Mouse (Mus musculus) mouse embryonic stem cell (cell line): ENCODE results near the gene Cmas.

Source experiments
- in situ Hi-C, 2 experiments: fragments of 300-500 bp; cut with MboI; formaldehyde crosslinking; loops; 1 replicate in 1 of 2; 3 replicates in 1 of 2; pipeline ENCODE4 v1.14.3; 2019 to 2020; ENCODE audit warnings: low sequenced_read_pairs in 2 of 2, low pct_unique_long_range_greater_than_20kb in 1 of 2, mixed read lengths in 1 of 2; ENCODE audit not compliant: unreplicated experiment in 1 of 2

Gene Cmas

DNA sequence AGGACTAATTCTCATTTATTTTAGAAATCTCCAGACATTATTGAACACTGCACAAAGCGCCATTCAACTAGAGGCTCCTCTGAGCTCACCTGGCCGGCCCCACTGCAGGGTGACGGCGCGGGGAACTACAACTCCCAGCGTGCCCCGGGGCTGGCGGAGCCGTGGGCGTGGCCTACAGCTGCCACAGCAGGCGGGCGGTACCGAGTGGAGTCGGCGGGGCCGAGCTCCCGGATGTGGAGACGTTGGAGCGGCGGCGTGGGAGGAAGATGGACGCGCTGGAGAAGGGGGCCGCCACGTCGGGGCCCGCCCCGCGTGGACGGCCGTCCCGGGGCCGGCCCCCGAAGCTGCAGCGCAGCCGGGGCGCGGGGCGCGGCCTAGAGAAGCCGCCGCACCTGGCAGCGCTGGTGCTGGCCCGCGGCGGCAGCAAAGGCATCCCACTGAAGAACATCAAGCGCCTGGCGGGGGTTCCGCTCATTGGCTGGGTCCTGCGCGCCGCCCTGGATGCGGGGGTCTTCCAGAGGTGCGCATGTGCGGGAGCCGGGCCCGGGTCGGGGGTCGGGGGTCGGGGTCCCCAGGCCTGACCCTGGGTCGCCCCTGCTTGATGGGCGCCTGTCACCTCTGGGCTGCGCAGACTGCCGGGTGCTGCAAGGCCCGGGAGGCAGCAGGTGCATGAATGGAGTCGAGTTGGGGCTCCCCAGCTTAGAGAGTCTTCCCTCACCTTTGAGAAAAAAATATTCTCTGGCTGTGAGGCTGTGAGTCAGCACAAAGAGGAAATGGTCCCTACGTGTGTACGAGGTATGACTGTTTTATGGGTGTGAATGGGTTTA lies at the start of gene Cmas:
Gene Cmas (plus strand): TSS at position 180 of the 827 bp plus-strand sequence.
- in situ Hi-C loops = no loop called here

DNA sequence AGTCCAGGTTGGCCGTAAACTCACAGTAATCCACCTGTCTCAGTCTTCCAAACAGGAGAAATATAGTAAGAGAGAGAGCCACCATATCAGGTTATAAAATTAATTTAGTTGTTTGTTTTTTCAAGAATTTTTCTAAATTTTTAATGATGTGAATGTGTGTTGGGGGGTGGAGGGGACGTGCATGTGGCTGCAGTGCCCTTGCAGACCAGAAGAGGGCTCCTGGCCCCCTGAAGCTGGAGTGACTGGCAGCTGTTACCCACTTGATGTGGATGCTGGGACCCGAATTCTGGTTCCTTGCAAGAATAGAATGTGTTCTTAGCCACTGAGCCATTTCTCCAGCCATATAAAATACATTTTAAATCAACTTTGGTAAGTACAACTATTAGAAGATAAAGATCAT lies 49.8 kb upstream of the Cmas start:
- in situ Hi-C loops = no loop called here

DNA sequence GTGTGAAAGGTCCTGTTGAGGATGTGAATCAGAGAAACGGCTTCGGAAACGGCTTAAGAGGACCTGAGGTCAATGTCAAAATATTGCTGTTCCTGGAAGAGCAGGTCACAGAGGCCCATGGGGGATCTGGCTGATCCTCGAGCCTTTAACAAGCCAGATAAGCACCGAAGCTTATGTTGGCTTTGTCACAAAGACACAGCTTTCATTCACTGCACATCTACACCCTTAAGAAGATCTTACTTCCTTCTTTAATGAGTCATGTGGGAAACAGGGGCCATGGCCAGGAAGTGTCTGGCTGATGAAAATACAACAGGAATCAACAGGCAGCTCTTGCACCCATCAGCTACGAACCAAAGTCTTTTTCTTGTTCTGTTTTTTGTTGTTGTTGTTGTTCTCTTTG lies 48.1 kb upstream of the Cmas start:
- in situ Hi-C loops = no loop called here

DNA sequence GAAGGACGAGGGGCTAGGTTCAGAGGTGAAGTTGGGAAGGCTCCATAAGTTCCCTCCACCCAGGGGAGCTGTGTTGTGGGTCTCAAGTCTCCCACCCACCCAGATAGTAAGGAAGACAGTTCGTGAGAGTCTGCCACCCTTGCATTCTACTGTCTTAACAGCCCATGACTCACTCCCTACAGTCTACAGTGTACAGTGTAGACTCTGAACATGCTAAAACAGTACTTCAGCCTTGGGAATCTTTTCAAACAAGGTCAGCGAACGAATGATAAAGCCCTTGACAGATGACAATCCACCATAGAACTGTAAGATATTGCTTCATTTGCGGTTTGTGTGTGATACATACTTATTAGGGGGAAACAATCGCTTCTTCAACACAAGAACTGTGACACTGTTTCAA lies 45.8 kb upstream of the Cmas start:
- in situ Hi-C loops = no loop called here

DNA sequence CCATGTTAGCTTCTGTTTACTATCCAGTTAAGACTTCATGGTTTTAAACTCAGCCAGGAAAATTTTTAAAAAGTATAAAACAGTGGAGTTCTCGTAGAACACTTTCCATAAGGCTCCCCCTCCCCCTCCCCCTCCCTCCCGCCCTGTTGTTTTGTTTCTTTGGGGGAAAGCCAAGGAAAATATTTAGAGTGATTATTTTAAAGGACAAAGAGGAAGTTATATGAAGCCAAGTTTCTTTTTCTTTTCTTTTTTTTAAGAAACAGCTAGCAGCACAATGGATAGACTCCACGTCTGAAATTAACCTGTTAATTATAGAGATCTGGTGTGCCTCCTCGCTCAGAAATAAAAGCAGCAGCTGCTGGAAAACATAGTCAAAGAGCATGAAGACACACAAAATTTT lies 45.4 kb upstream of the Cmas start:
- in situ Hi-C loops = no loop called here

DNA sequence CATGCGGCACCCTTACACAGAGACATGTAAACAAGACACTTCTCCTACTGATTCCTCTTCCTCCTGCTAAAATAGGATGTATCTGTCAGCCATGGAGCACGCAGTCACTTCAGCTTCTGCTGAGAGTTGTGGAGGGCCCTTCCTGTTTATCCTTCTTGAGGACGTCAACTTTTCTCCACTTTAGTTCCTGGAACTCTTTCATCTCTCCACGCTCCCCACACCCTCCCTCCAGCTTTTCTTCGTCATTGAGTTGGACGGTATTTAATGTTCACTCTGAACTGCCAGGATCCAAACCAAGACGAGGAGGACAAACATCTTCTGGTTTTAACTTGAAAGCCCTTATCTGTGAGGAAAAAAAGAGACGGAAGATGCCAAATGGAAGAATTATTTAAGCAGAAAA lies 41.5 kb upstream of the Cmas start:
- in situ Hi-C loops = no loop called here

DNA sequence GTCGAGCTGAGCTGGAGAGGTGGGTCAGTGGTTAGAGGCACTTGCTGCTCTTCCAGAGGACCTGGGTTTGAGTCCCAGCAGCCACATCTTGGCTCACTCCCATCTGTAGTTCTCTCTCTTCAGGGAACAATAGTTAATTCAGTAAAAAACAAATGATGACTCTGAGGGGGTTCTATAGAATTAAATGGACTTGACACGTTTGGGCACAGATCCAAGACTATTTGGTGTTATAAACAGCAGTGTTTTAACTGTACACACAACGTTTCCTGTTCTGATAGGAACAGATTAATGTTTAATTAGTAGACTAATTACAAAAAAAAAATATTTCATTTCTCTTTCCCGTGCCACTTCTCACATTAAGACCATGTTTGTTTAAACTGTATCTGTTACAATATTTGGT lies 39.3 kb upstream of the Cmas start:
- in situ Hi-C loops = no loop called here

DNA sequence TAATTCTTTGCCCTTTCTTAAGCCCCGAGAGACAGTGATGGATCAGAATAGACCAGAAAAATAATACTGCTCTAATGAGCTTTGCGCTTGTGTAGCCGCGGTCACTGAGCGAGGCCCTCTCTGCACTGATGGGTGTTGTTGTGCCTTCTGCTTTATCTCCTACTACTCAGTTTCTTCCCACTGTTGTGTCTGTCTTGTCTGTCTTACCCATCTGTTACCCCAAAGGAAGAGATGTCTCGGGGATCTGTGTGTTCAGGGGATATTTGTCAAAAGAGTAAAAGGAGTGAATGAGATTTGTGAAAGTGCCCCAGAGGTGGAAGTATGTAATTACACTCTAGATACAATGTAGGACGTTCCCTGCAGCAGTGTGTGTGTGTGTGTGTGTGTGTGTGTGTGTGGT lies 38.3 kb upstream of the Cmas start:
- in situ Hi-C loops = no loop called here

DNA sequence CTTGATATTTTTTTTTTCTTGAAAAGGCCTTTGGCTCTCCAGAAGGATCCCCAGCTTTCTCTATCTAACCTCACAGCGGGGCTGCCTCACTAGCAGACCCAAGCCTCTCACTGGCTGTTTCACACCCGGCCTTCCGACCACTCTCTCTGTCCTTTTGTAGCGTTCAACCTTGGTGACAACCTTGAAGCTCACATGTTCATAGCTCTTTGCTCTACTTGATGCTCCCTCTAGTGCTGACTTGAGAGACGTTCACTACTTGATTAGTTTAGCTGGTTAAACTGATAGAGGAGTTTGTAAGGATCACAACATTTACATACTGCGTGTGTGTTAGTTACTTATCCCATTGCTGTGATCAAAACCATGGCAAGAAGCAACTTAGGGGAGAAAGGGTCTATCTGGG lies 35.8 kb upstream of the Cmas start:
- in situ Hi-C loops = no loop called here

DNA sequence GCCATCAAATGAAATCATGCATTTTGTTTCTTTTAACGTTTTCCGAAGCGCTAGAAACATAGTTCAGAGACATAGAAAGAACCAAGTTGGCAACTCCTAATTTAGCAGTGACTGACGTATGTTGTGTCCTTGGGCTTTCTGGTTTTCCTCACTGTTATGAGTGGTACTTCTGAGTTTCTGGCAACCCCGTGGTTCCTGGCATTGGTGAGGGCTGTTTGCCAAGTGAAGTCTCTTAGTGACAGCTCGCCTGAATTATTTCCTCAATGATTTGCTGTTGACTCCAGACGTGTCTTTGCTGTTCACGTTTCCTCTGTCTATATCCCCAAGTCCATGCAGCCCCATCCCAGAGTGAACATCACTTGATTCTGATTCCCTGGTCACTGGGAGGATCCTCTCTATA lies 34.8 kb upstream of the Cmas start:
- in situ Hi-C loops = no loop called here

DNA sequence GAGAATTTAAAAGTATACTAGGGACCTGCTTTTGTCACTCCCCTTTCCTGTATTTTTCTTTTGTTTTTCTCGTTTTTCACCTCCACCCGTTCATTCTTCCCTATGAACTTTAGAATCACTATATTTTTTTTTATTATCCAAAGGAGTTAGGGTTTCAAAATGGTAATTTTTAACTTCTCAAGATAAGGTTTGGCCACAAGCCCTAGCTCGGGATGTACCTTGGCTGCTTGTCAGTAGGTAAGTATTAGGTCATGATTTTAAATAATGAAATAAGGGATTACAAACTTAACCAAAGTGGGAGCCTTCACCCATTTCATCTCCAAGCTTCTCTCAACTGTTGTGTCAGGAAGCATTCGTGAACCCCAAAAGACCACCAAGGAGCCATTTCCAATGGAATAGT lies 30.5 kb upstream of the Cmas start:
- in situ Hi-C loops = no loop called here

DNA sequence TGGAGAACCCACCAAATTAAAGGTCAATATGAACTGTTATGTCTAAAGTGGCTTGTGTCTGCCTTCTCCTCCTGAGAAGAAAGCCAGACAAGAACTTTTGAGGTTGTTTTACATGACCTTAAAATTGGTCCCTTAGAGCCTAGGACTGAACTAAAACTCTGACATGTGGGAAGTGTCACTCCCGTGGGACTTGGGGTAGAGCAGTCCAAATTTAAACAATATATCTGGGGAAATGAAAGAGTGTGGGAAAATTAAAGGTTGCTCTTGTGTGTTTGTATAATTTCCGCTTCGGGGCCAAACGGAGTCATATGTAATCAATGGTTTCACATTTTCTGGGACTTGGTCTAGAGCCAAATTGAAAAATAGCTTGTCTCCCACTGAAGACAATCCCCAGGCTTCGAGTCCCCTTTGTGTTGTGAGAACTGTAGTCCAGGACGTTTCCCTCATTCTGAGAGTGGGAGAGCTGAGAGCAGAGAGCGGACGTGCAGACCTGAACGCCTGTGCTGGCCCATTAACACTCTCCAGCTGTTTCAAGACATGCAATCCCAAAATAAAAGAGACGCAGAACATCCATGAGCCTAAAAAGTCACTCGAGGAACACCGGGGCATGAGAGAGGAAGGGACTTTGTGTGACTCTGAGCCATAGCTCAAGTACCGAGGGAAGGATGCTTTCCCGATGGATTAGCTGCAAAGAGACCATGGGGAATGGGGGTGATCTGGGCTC lies 23.8 kb upstream of the Cmas start:
- in situ Hi-C loops = loop anchor here (10.0 kb wide), 1 partner anchor 208 kb away; no protein-coding TSS in a partner anchor

DNA sequence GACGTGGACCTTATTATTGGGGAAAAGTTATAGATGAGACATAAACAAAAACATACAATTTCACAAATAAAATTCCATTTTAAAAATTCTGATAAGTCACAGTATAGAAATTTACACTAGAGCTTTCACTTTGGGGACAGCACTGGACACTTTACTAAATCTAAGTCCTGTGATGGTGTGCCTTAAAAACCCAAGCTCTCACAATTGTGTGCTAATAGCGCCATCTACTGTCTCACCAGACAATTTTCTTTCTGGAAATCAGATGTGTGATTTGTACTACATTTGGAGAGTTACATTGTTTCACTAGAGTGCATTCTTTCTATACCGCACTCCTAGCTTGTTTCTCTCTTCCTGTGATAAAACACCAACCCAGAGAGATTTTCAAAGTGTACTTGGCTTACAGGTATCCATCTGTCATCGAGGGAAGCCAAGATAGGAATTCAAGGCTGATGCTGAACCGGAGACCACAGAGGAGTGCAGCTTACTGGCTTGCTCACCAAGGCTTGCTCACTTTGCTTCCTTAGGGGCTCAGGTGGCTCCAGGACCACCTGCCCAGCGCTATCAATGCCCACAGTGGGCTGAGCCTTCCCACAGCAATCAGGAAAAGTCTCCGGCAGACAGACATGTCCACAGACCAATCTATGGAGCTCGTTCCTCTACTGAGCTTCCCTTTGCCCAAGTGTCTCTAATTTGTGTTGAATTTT lies 21.0 kb upstream of the Cmas start:
- in situ Hi-C loops = loop anchor here (10.0 kb wide), 1 partner anchor 211 kb away; no protein-coding TSS in a partner anchor

DNA sequence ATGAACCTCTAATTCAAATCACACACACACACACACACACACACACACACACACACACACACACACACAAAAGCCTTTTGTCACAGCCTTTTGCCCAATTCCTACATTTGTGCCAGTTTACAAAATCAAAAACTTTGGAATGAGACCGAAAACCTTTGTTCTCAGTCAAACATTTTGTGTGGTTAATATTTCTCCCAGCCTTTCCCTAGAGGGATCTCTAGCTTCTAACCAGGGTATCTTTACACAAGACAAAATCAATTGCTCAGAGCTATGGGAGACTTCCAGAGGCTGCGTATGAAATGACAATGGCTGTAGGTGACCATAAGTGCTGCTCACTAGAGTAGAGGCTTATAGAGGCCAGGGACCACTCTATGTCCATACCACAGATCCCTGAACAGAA lies 18.3 kb upstream of the Cmas start:
- in situ Hi-C loops = loop anchor here (10.0 kb wide), 1 partner anchor 213 kb away; no protein-coding TSS in a partner anchor

DNA sequence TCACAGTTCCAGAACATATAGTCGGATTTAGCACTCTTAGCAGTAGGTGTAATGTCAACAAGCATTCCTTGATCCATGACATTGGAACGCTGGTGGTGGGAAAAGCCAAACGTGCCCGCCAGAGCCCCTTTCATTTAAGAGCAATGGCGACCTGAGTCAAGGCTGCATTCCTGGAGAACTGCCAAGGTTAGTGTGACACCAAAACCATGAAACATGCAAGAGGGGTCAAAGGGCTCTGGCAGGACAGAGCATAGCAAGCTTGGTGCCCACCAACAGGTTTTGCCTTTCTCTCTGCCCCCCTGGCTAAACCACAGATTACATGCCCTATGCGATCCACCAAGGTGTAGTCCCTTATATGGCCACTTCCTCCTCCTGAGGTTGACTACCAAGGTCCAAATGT lies 17.8 kb upstream of the Cmas start:
- in situ Hi-C loops = loop anchor here (10.0 kb wide), 1 partner anchor 214 kb away; no protein-coding TSS in a partner anchor

DNA sequence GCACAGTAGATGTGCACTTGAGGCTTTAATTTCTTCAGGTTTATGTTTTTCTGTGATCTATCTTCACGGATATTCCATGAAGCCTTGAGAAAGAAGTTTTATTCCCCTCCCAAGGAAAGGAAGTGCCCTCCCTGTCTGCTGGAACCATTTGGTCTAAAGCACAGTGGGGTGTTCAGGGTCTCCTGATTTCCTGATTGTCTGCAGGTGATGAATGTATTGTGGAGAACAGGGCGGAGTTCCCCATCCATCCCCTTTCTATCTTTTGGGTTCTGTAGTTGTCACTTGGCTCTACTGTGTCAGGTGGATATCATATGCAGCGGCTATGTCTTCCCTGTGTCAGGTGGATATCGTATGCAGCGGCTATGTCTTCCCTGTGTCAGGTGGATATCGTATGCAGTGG lies 14.7 kb upstream of the Cmas start:
- in situ Hi-C loops = no loop called here

DNA sequence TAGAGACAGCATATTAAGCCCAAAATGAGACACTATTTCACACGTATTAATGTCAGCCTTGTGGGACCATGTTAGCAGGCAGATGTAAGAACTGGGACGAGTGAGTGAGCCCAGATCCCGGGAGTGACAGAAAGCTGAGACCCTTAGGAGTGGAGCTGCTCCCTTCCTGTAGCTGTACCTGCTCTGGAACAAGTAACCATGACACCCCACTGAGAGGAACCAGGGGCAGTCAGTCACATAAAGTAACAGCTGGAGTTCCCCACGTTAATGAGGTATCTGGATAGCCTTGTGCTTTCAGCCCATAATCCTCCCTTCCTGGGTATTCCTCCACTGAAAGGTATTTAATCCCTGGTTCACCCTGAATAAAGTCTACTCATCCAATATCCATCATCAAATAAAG lies 13.3 kb upstream of the Cmas start:
- in situ Hi-C loops = no loop called here

DNA sequence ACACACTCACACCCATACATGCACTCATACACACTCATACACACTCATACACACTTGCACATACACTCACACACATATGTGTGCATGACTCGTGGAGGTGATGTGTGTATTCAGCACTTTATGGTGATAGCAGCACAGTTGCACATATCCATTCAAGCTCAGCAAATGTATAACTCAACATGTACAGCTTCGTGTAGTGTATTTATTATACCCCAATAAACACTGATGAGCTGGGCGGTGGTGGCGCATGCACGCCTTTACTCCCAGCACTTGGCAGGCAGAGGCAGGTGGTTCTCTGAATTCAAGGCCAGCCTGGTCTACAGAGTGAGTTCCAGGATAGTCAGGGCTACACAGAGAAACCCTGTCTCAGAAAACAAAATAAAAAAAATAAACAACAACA lies 11.0 kb upstream of the Cmas start:
- in situ Hi-C loops = no loop called here

DNA sequence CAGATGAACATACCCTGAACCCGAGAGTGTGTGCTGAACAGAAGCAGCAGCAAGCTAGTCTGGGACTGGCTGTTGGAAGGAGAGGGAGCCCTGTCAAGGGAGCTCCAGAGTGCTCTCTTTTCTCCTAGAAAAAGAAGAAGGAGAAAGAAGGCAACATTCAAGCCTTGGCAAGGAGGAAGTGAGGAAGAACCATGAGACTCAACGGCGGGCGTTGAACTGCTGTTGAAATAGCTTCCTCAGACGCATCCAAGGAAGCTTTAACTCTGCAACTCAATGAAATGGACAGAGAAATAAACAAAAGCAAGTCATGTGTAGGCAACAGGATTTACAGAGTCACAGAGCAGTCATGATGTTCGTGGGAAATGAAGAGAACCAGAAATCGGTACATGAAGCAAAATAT lies 9.7 kb upstream of the Cmas start:
- in situ Hi-C loops = no loop called here
